Mouse (Mus musculus): ENCODE data around the gene Topbp1. TPM values are rescaled to one million over a fixed set of nuclear protein-coding genes. Genes with fewer than 3 reads are reported as not detected.

The Topbp1 gene
- total and polyA plus RNA-seq, 3 experiments, result 95.0 to 141 (median 104) TPM

GRCm38 (mm10) chr9:103276876-103277275, 28.1 kb upstream of the Topbp1 start:
- no peaks in the 10 kb centered on the region for H3K4me1 ChIP-seq (ENCODE audit: control insufficient read depth in 1 of 2, insufficient read depth in 2 of 2)
- dilution Hi-C loops (cut with MboI; ENCODE audit: extremely low pct_ligation_motif_present, extremely low pct_unique_long_range_greater_than_20kb, low sequenced_read_pairs), result no loop called here
- no peak for DNase-seq (ENCODE audit: extremely low read depth)
- H3K4me3 ChIP-seq (replicated peaks in 1 of 3; ENCODE audit: low read depth in 2 of 3, low read length in 2 of 3, poor library complexity in 1 of 3), result no peak overlapping the region
- no peak overlapping the region for H3K9ac ChIP-seq (ENCODE audit: insufficient read depth, low read depth)
- no peak overlapping the region for H3K27ac ChIP-seq (ENCODE audit: insufficient read depth, low read depth)
- no peaks in the 10 kb centered on the region for H3K9me3 ChIP-seq (replicated peaks; ENCODE audit: low read length)
- TF ChIP-seq RAD21 (IDR thresholded peaks at IDR 0.05; ENCODE audit: low read depth, low read length) (no peak), ZKSCAN1 (IDR thresholded peaks at IDR 0.05; ENCODE audit: borderline replicate concordance, low read depth, low read length) (no peak), MAX (IDR thresholded peaks at IDR 0.05; ENCODE audit: low read length) (no peak), NELFE (IDR thresholded peaks at IDR 0.05; ENCODE audit: low read depth, low read length) (no peak), BHLHE40 (IDR thresholded peaks at IDR 0.05; ENCODE audit: low read depth, low read length) (no peak), ELF1 (IDR thresholded peaks at IDR 0.05; ENCODE audit: low read depth, low read length) (no peak), UBTF (IDR thresholded peaks at IDR 0.05; ENCODE audit: low read depth, low read length) (no peak), GABPA (IDR thresholded peaks at IDR 0.05; ENCODE audit: insufficient replicate concordance, low read depth, low read length) (no peak), TBP (conservative IDR thresholded peaks at IDR 0.05; ENCODE audit: low read depth, low read length) (no peak), EP300 (IDR thresholded peaks at IDR 0.05; ENCODE audit: low read length) (no peak), NRF1 (IDR thresholded peaks at IDR 0.05; ENCODE audit: low read depth, low read length) (no peak)
- no peak overlapping the region for H3K4me2 ChIP-seq (ENCODE audit: insufficient read depth, low read depth, poor library complexity, severe bottlenecking)
- in situ Hi-C loops (cut with MboI; ENCODE audit: low pct_ligation_motif_present, low pct_unique_long_range_greater_than_20kb, low sequenced_read_pairs), result no loop called here
- H3K79me2 ChIP-seq (replicated peaks; ENCODE audit: control insufficient read depth, extremely low read depth, insufficient read depth, poor library complexity, severe bottlenecking), result no peaks in the 10 kb centered on the region
- H3K36me3 ChIP-seq (replicated peaks in 1 of 2; ENCODE audit: control insufficient read depth in 1 of 2, insufficient read depth in 1 of 2, low read length in 1 of 2), result no peaks in the 10 kb centered on the region
- H3K27me3 ChIP-seq (replicated peaks), result no peaks in the 10 kb centered on the region

- Histone ChIP-seq H3K4me3 (replicated peaks in 1 of 3; ENCODE audit: low read depth in 2 of 3, low read length in 2 of 3, poor library complexity in 1 of 3) (no peak overlapping the region), H3K27me3 (replicated peaks) (no peaks in the 10 kb centered on the region), H3K4me2 (ENCODE audit: insufficient read depth, low read depth, poor library complexity, severe bottlenecking) (no peak overlapping the region), H3K9ac (ENCODE audit: insufficient read depth, low read depth) (no peak overlapping the region), H3K27ac (ENCODE audit: insufficient read depth, low read depth) (no peak overlapping the region), H3K9me3 (replicated peaks; ENCODE audit: low read length) (no peaks in the 10 kb centered on the region), H3K36me3 (replicated peaks in 1 of 2; ENCODE audit: control insufficient read depth in 1 of 2, insufficient read depth in 1 of 2, low read length in 1 of 2) (no peaks in the 10 kb centered on the region), H3K4me1 (ENCODE audit: control insufficient read depth in 1 of 2, insufficient read depth in 2 of 2) (peaks cover 7 to 10% of the 10 kb centered on the region in 2 experiments; a peak in 2 of 4 replicates), H3K79me2 (replicated peaks; ENCODE audit: control insufficient read depth, extremely low read depth, insufficient read depth, poor library complexity, severe bottlenecking) (no peaks in the 10 kb centered on the region)
- TF ChIP-seq BHLHE40 (IDR thresholded peaks at IDR 0.05; ENCODE audit: low read depth, low read length) (no peak), MAZ (IDR thresholded peaks at IDR 0.05; ENCODE audit: low read depth, low read length) (no peak)
- dilution Hi-C loops (cut with MboI; ENCODE audit: extremely low pct_ligation_motif_present, extremely low pct_unique_long_range_greater_than_20kb, low sequenced_read_pairs), result no loop called here
- in situ Hi-C loops (cut with MboI; ENCODE audit: low pct_ligation_motif_present, low pct_unique_long_range_greater_than_20kb, low sequenced_read_pairs), result no loop called here
- no peak for DNase-seq (ENCODE audit: extremely low read depth)
Measured at GRCm38 (mm10) chr9:103286396-103286795, 18.6 kb upstream of the Topbp1 start.

- H3K27ac ChIP-seq (ENCODE audit: insufficient read depth, low read depth), result no peak overlapping the region
- no peaks in the 10 kb centered on the region for H3K9me3 ChIP-seq (replicated peaks; ENCODE audit: low read length)
- no peak for DNase-seq (ENCODE audit: extremely low read depth)
- TF ChIP-seq RCOR1 (conservative IDR thresholded peaks at IDR 0.05; ENCODE audit: low read depth, low read length) (no peak), POLR2A (IDR thresholded peaks at IDR 0.05; ENCODE audit: low read depth, low read length) (no peak), ZC3H11A (IDR thresholded peaks at IDR 0.05; ENCODE audit: low read depth, low read length) (no peak), NRF1 (IDR thresholded peaks at IDR 0.05; ENCODE audit: low read depth, low read length) (no peak), MYC (IDR thresholded peaks at IDR 0.05; ENCODE audit: low read depth, low read length) (no peak), TBP (conservative IDR thresholded peaks at IDR 0.05; ENCODE audit: low read depth, low read length) (no peak), MAZ (IDR thresholded peaks at IDR 0.05; ENCODE audit: low read depth, low read length) (no peak)
- H3K9ac ChIP-seq (ENCODE audit: insufficient read depth, low read depth), result no peak overlapping the region
- H3K4me3 ChIP-seq (replicated peaks in 1 of 3; ENCODE audit: low read depth in 2 of 3, low read length in 2 of 3, poor library complexity in 1 of 3), result no peak overlapping the region
- dilution Hi-C loops (cut with MboI; ENCODE audit: extremely low pct_ligation_motif_present, extremely low pct_unique_long_range_greater_than_20kb, low sequenced_read_pairs) (no loop called here), in situ Hi-C loops (cut with MboI; ENCODE audit: low pct_ligation_motif_present, low pct_unique_long_range_greater_than_20kb, low sequenced_read_pairs) (no loop called here)
- H3K27me3 ChIP-seq (replicated peaks), result no peaks in the 10 kb centered on the region
- H3K4me2 ChIP-seq (ENCODE audit: insufficient read depth, low read depth, poor library complexity, severe bottlenecking), result no peak overlapping the region
- H3K4me1 ChIP-seq (ENCODE audit: control insufficient read depth in 1 of 2, insufficient read depth in 2 of 2), result peaks cover 7 to 10% of the 10 kb centered on the region in 2 experiments; a peak in 2 of 4 replicates
- no peaks in the 10 kb centered on the region for H3K36me3 ChIP-seq (replicated peaks in 1 of 2; ENCODE audit: control insufficient read depth in 1 of 2, insufficient read depth in 1 of 2, low read length in 1 of 2)
- no peaks in the 10 kb centered on the region for H3K79me2 ChIP-seq (replicated peaks; ENCODE audit: control insufficient read depth, extremely low read depth, insufficient read depth, poor library complexity, severe bottlenecking)
Measured at GRCm38 (mm10) chr9:103286901-103287422, 18.1 kb upstream of the Topbp1 start.

Data from CH12.LX (cell line).